In genomic region chr9:49798806-49799205, GRCm38 (mm10) we compare ENCODE assay signal across 8 mouse cellular contexts. TPM values are rescaled to one million over a fixed set of nuclear protein-coding genes. Genes with fewer than 3 reads are reported as not detected.
DNase-seq lines count a peak whose midpoint lies in the region; ATAC-seq and TF ChIP-seq lines count a peak whose summit lies in the region.

Ncam1 (minus strand) TSS chr9:49798925.

- peak within 1 kb of the TSS; percentile 100 for H3K9ac ChIP-seq in hindbrain, embryonic 14.5 days
- no peak within 1 kb of the TSS for H3K9ac ChIP-seq in lung, postnatal 0 days (replicated peaks; ENCODE audit: low read depth)

- peak within 1 kb of the TSS; percentile 99 for H3K27ac ChIP-seq in hindbrain, embryonic 14.5 days
- no peak within 1 kb of the TSS for H3K27ac ChIP-seq in lung, postnatal 0 days (ENCODE audit: low read length)

- WGBS in hindbrain, embryonic 14.5 days, result 0% methylated on average over 23 of the region's 23 CpGs
- under 1% methylated on average over 23 of the region's 23 CpGs for WGBS in lung, postnatal 0 days

- no peaks in the 10 kb centered on the region for H3K9me3 ChIP-seq in hindbrain, embryonic 14.5 days (ENCODE audit: control insufficient read depth, low read length)
- H3K9me3 ChIP-seq in lung, postnatal 0 days (ENCODE audit: low read length), result no peaks in the 10 kb centered on the region

- H3K4me2 ChIP-seq in hindbrain, embryonic 14.5 days (replicated peaks), result peak within 1 kb of the TSS; percentile 79
- H3K4me2 ChIP-seq in lung, postnatal 0 days (replicated peaks; ENCODE audit: low read depth, low read length), result peak within 1 kb of the TSS; percentile 80

- TF ChIP-seq EP300 in lung, postnatal 0 days (IDR thresholded peaks at IDR 0.05), result no peak

- ATAC-seq in hindbrain, embryonic 14.5 days (ENCODE audit: low FRiP score), result peak; percentile 86
- peak; percentile 50 for ATAC-seq in lung, postnatal 0 days

- H3K4me3 ChIP-seq in hindbrain, embryonic 14.5 days (replicated peaks; ENCODE audit: low read length), result peak within 1 kb of the TSS; percentile 99
- peak within 1 kb of the TSS; percentile 46 for H3K4me3 ChIP-seq in lung, postnatal 0 days (ENCODE audit: low read depth, low read length)

- DNase-seq in adrenal gland, adult (ENCODE audit: inconsistent age in 2 of 2, low spot score in 1 of 2), result peak; percentile 90 to 94
- peak; percentile 95 to 96 for DNase-seq in cerebellum, postnatal 36 days
- DNase-seq in gastrocnemius, adult 18-20 months (ENCODE audit: low spot score), result peak; percentile 58
- DNase-seq in hindbrain, embryonic 14.5 days (ENCODE audit: low spot score), result peak; percentile 99
- peak; percentile 93 to 94 for DNase-seq in layer of hippocampus, postnatal 25 days (ENCODE audit: extremely low spot score in 1 of 2, low spot score in 1 of 2)
- DNase-seq in lung, postnatal 0 days (ENCODE audit: low spot score), result peak; percentile 64
- peak; percentile 99 for DNase-seq in retina, embryonic 14.5 days (ENCODE audit: low spot score)
- DNase-seq in urinary bladder, postnatal 25 days (ENCODE audit: low spot score), result peak; percentile 55

- no peaks in the 10 kb centered on the region for H3K27me3 ChIP-seq in hindbrain, embryonic 14.5 days (ENCODE audit: control insufficient read depth, insufficient read depth, low read length)
- peaks cover 26% of the 10 kb centered on the region; the same call in 1 of the 2 replicates for H3K27me3 ChIP-seq in lung, postnatal 0 days (replicated peaks; ENCODE audit: insufficient read depth, low read length)

- no peaks in the 10 kb centered on the region for H3K36me3 ChIP-seq in hindbrain, embryonic 14.5 days (replicated peaks; ENCODE audit: control insufficient read depth, insufficient read depth)
- H3K36me3 ChIP-seq in lung, postnatal 0 days (ENCODE audit: insufficient read depth, low read length), result no peaks in the 10 kb centered on the region

- TF ChIP-seq CTCF in lung, postnatal 0 days (IDR thresholded peaks at IDR 0.05), result no peak

- peaks cover 27% of the 10 kb centered on the region for H3K4me1 ChIP-seq in hindbrain, embryonic 14.5 days (replicated peaks; ENCODE audit: control insufficient read depth, insufficient read depth, low read length)
- peaks cover 6% of the 10 kb centered on the region; the same call in 1 of the 2 replicates for H3K4me1 ChIP-seq in lung, postnatal 0 days (ENCODE audit: insufficient read depth, low read depth, low read length)

RNA-seq across cellular contexts. Expression of gene Ncam1, which starts in this region (rescaled TPM):
- total RNA-seq in gastrocnemius, adult 18-20 months (2021), result 10 to 100 TPM; 10.3 to 12.7 TPM
- polyA plus RNA-seq in hindbrain, embryonic 14.5 days (2014; fragmentation: Nextera tagmentation; extraction: Ambion mirVana), result 349 and 373 TPM in 2 replicates
- total RNA-seq in layer of hippocampus, postnatal 25 days (2021), result 100 to 1,000 TPM; 302 to 334 TPM
- 2.4 TPM in 2 replicates for polyA plus RNA-seq in lung, postnatal 0 days (2015; fragmentation: Nextera tagmentation; extraction: Ambion mirVana)

Comparison
In these comparisons a context has a peak if more than half of its experiments do, and no peak if none do; other contexts are left out.
1. RNA of gene Ncam1 (total RNA-seq): 302 to 334 TPM in layer of hippocampus, postnatal 25 days; 10.3 to 12.7 TPM in gastrocnemius, adult 18-20 months; every median in the first group is over 10 times any median in the second.
2. RNA of gene Ncam1 (polyA plus RNA-seq): 349 to 373 TPM in hindbrain, embryonic 14.5 days; 2.4 TPM in lung, postnatal 0 days; every median in the first group is over 100 times any median in the second.
3. Peak in every context shown above with its lines, with median percentiles within 50 percentile points of each other: DNase-seq.